Mouse (Mus musculus) intestine, embryonic 16.5 days (tissue): ENCODE measurements around the gene Nectin4. TPM values are rescaled to one million over a fixed set of nuclear protein-coding genes. Genes with fewer than 3 reads are reported as not detected.

Source experiments
- ATAC-seq: fragments of 200-750 bp; cut with Nextera tagmentation; 2 replicates; pipeline ENCODE4 v1.8.0; 2017; ENCODE audit warnings: moderate TSS enrichment, moderate library complexity
- H3K27ac ChIP-seq: fragments of 300-500 bp; sonication (generic); 2 replicates; pipeline ENCODE4 v1.5.1; 2014; ENCODE audit warnings: mild to moderate bottlenecking, low read length
- H3K27me3 ChIP-seq: fragments of 300-500 bp; sonication (generic); replicated peaks from 2 replicates; pipeline ENCODE4 v1.6.1; 2014; ENCODE audit warnings: low read length, control low read depth, mixed read lengths; ENCODE audit not compliant: control insufficient read depth, insufficient read depth
- H3K36me3 ChIP-seq: fragments of 300-500 bp; sonication (generic); 2 replicates; pipeline ENCODE4 v1.6.1; 2014; ENCODE audit warnings: low read length, control low read depth; ENCODE audit not compliant: control insufficient read depth, insufficient read depth
- H3K4me1 ChIP-seq: fragments of 300-500 bp; sonication (generic); 2 replicates; pipeline ENCODE4 v1.6.1; 2014; ENCODE audit warnings: low read length, control low read depth, mixed read lengths; ENCODE audit not compliant: control insufficient read depth, insufficient read depth
- H3K4me2 ChIP-seq: fragments of 300-500 bp; sonication (generic); 2 replicates; pipeline ENCODE4 v1.6.1; 2014; ENCODE audit warnings: low read depth, low read length, control low read depth
- H3K4me3 ChIP-seq: fragments of 300-500 bp; sonication (generic); 2 replicates; pipeline ENCODE4 v1.5.1; 2014; ENCODE audit warnings: mild to moderate bottlenecking, low read length
- H3K9ac ChIP-seq: fragments of 300-500 bp; sonication (generic); 2 replicates; pipeline ENCODE4 v1.6.1; 2014; ENCODE audit warnings: low read depth, low read length
- H3K9me3 ChIP-seq: fragments of 300-500 bp; sonication (generic); 2 replicates; pipeline ENCODE4 v1.6.1; 2016; ENCODE audit warnings: low read length, control low read depth; ENCODE audit not compliant: control insufficient read depth
- WGBS: fragments of 180-500 bp; shearing (Covaris S2); extraction: QIAGEN DNeasy Blood & Tissue Kit; methylation state at CpG from one replicate; pipeline ENCODE4 v1.1.7; 2014; 5-methylcytosine and 5-hydroxymethylcytosine counted together
- polyA plus RNA-seq: library from polyadenylated mRNA; unstranded; fragments of >200 nt; fragmentation: Nextera tagmentation; extraction: Ambion mirVana; gene quantifications from 2 replicates; pipeline ENCODE4 v1.2.1, GENCODE M21; 2015

Gene Nectin4
- polyA plus RNA-seq, 1 experiment from 2014 or later = 3.8 TPM

- peak within 1 kb of the TSS; percentile 85 for H3K27ac ChIP-seq
- peak; percentile 89 for ATAC-seq
- peak within 1 kb of the TSS; percentile 65 for H3K4me3 ChIP-seq
- no peaks in the 10 kb centered on the region for H3K27me3 ChIP-seq
- WGBS = 2% methylated on average over 46 of the region's 46 CpGs
- H3K4me1 ChIP-seq = peaks cover 39% of the 10 kb centered on the region
- H3K4me2 ChIP-seq = peak within 1 kb of the TSS; percentile 62
- H3K9ac ChIP-seq = peak within 1 kb of the TSS; percentile 76
- no peaks in the 10 kb centered on the region for H3K9me3 ChIP-seq
- no peaks in the 10 kb centered on the region for H3K36me3 ChIP-seq
Measured at GRCm38 (mm10) chr1:171437264-171438013, 67.5 kb downstream of the Nectin4 start, which contains the start of gene F11r. Gene F11r, plus strand, starts transcription at chr1:171437535.

Other genes with a start within 250 kb of the Nectin4 start
- 457 and 490 TPM in 2 replicates for gene Sdhc, start 219.5 kb upstream of the Nectin4 start, polyA plus RNA-seq
- 1.7 TPM in 2 replicates for gene Mpz, start 219.4 kb upstream of the Nectin4 start, polyA plus RNA-seq
- gene Pcp4l1, start 173.8 kb upstream of the Nectin4 start, polyA plus RNA-seq = 16.4 and 19.4 TPM in 2 replicates
- 18.7 and 21.7 TPM in 2 replicates for gene Nr1i3, start 156.1 kb upstream of the Nectin4 start, polyA plus RNA-seq
- 32.0 and 34.7 TPM in 2 replicates for gene Tomm40l, start 147.6 kb upstream of the Nectin4 start, polyA plus RNA-seq
- gene Apoa2, start 145.0 kb upstream of the Nectin4 start, polyA plus RNA-seq = 55.3 and 151 TPM in 2 replicates
- gene Fcer1g, start 135.7 kb upstream of the Nectin4 start, polyA plus RNA-seq = 50.3 and 52.1 TPM in 2 replicates
- gene Adamts4, start 119.7 kb upstream of the Nectin4 start, polyA plus RNA-seq = 6.3 and 7.0 TPM in 2 replicates
- 339 and 373 TPM in 2 replicates for gene Ndufs2, start 118.7 kb upstream of the Nectin4 start, polyA plus RNA-seq
- gene B4galt3, start 99.8 kb upstream of the Nectin4 start, polyA plus RNA-seq = 50.0 and 56.5 TPM in 2 replicates
- gene Ppox, start 88.9 kb upstream of the Nectin4 start, polyA plus RNA-seq = 40.2 and 40.9 TPM in 2 replicates
- gene Usp21, start 82.1 kb upstream of the Nectin4 start, polyA plus RNA-seq = 50.8 and 53.2 TPM in 2 replicates
- 98.8 and 103 TPM in 2 replicates for gene Ufc1, start 75.1 kb upstream of the Nectin4 start, polyA plus RNA-seq
- gene Dedd, start 41.0 kb upstream of the Nectin4 start, polyA plus RNA-seq = 42.6 and 46.8 TPM in 2 replicates
- 57.6 and 60.9 TPM in 2 replicates for gene Nit1, start 24.5 kb upstream of the Nectin4 start, polyA plus RNA-seq
- 83.5 and 99.0 TPM in 2 replicates for gene Pfdn2, start 24.4 kb upstream of the Nectin4 start, polyA plus RNA-seq
- gene Klhdc9, start 9.3 kb upstream of the Nectin4 start, polyA plus RNA-seq = 0.60 and 1.1 TPM in 2 replicates
- 2.0 and 2.5 TPM in 2 replicates for gene Arhgap30, start 18.9 kb downstream of the Nectin4 start, polyA plus RNA-seq
- 54.6 and 58.1 TPM in 2 replicates for gene Usf1, start 41.2 kb downstream of the Nectin4 start, polyA plus RNA-seq
- gene Tstd1, start 48.8 kb downstream of the Nectin4 start, polyA plus RNA-seq = 5.3 and 5.6 TPM in 2 replicates
- gene F11r, start 67.4 kb downstream of the Nectin4 start, polyA plus RNA-seq = 101 and 108 TPM in 2 replicates
- 11.1 and 11.2 TPM in 2 replicates for gene Alyref2, start 133.4 kb downstream of the Nectin4 start, polyA plus RNA-seq
- gene Itln1, start 165.2 kb downstream of the Nectin4 start, polyA plus RNA-seq = 0.20 and 0.23 TPM in 2 replicates
- 0.62 and 0.91 TPM in 2 replicates for gene Cd244a, start 189.1 kb downstream of the Nectin4 start, polyA plus RNA-seq
- 0.51 and 0.60 TPM in 2 replicates for gene Ly9, start 237.3 kb downstream of the Nectin4 start, polyA plus RNA-seq